Mouse (Mus musculus) stomach, embryonic 16.5 days (tissue): ENCODE measurements around the gene Appbp2. TPM values are rescaled to one million over a fixed set of nuclear protein-coding genes. Genes with fewer than 3 reads are reported as not detected.

Experiments used
- ATAC-seq: fragments of 200-750 bp; cut with Nextera tagmentation; 2 replicates; pipeline ENCODE4 v1.8.0; 2017; ENCODE audit warnings: moderate number of reproducible peaks, moderate TSS enrichment; ENCODE audit not compliant: insufficient read depth, low FRiP score
- H3K27ac ChIP-seq: fragments of 300-500 bp; sonication (generic); 2 replicates; pipeline ENCODE4 v1.5.1; 2014; ENCODE audit warnings: low read length
- H3K27me3 ChIP-seq: fragments of 300-500 bp; sonication (generic); 2 replicates; pipeline ENCODE4 v1.6.1; 2014; ENCODE audit warnings: low read length, control low read depth, mixed read lengths; ENCODE audit not compliant: control insufficient read depth, insufficient read depth
- H3K36me3 ChIP-seq: fragments of 300-500 bp; sonication (generic); 2 replicates; pipeline ENCODE4 v1.6.1; 2014; ENCODE audit warnings: low read length; ENCODE audit not compliant: control insufficient read depth, insufficient read depth
- H3K4me1 ChIP-seq: fragments of 300-500 bp; sonication (generic); 2 replicates; pipeline ENCODE4 v1.6.1; 2014; ENCODE audit warnings: low read length, control low read depth, mixed read lengths; ENCODE audit not compliant: control insufficient read depth, insufficient read depth
- H3K4me2 ChIP-seq: fragments of 300-500 bp; sonication (generic); 2 replicates; pipeline ENCODE4 v1.6.1; 2014; ENCODE audit warnings: low read depth, low read length, mixed read lengths
- H3K4me3 ChIP-seq: fragments of 300-500 bp; sonication (generic); replicated peaks from 2 replicates; pipeline ENCODE4 v1.5.1; 2014; ENCODE audit warnings: mild to moderate bottlenecking, low read length
- H3K9ac ChIP-seq: fragments of 300-500 bp; sonication (generic); 2 replicates; pipeline ENCODE4 v1.6.1; 2014; ENCODE audit warnings: low read length
- H3K9me3 ChIP-seq: fragments of 300-500 bp; sonication (generic); replicated peaks from 2 replicates; pipeline ENCODE4 v1.6.1; 2016; ENCODE audit warnings: low read length, control low read depth; ENCODE audit not compliant: control insufficient read depth
- WGBS: fragments of 180-500 bp; shearing (Covaris S2); extraction: QIAGEN DNeasy Blood & Tissue Kit; methylation state at CpG from one replicate; pipeline ENCODE4 v1.1.7; 2014; 5-methylcytosine and 5-hydroxymethylcytosine counted together
- polyA plus RNA-seq: library from polyadenylated mRNA; unstranded; fragments of >200 nt; fragmentation: Nextera tagmentation; extraction: Ambion mirVana; gene quantifications from 2 replicates; pipeline ENCODE4 v1.2.1, GENCODE M21; 2015

Appbp2 gene
- polyA plus RNA-seq, 1 experiment from 2014 or later: 33.4 TPM

DNA sequence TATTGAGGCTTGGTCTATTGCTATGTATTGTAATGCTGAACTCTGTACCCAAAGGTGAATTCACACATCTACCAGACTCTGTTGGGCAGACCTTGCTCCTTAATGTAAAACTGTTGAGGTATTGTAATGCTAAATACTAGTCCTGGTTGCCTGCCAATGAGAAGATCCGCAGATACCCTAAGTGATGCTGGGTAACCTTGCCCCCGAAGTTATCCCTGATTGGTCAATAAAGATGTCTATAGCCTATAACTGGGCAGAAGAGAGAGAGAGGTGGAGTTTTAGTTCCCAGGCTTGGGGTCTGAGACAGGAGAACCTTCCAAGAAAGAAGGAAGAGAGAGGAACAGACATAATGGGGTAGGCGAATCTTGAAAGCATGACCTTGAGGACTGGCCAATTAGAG lies 5.3 kb upstream of the Appbp2 start:
- ATAC-seq: no peak
- no peak overlapping the region for H3K4me2 ChIP-seq
- no peak overlapping the region for H3K9ac ChIP-seq
- no peaks in the 10 kb centered on the region for H3K36me3 ChIP-seq
- H3K9me3 ChIP-seq: no peaks in the 10 kb centered on the region
- H3K4me1 ChIP-seq: no peaks in the 10 kb centered on the region; the same call in 1 of the 2 replicates
- H3K4me3 ChIP-seq: no peak overlapping the region
- whole genome bisulfite sequencing: 90% methylated on average over 3 of the region's 3 CpGs
- no peak overlapping the region for H3K27ac ChIP-seq
- no peaks in the 10 kb centered on the region for H3K27me3 ChIP-seq

- peaks cover 9% of the 10 kb centered on the region for H3K4me1 ChIP-seq
- peak; percentile 92 for ATAC-seq
- H3K9me3 ChIP-seq: no peaks in the 10 kb centered on the region
- under 1% methylated on average over 70 of the region's 70 CpGs for WGBS
- peak overlapping the region; percentile 79 for H3K4me3 ChIP-seq
- H3K36me3 ChIP-seq: no peaks in the 10 kb centered on the region
- H3K9ac ChIP-seq: peak overlapping the region; percentile 89
- H3K4me2 ChIP-seq: peak overlapping the region; percentile 86
- peak overlapping the region; percentile 99 for H3K27ac ChIP-seq
- H3K27me3 ChIP-seq: no peaks in the 10 kb centered on the region
Measured at GRCm38 (mm10) chr11:85234363-85234989, 454 bp downstream of the Appbp2 start.

DNA sequence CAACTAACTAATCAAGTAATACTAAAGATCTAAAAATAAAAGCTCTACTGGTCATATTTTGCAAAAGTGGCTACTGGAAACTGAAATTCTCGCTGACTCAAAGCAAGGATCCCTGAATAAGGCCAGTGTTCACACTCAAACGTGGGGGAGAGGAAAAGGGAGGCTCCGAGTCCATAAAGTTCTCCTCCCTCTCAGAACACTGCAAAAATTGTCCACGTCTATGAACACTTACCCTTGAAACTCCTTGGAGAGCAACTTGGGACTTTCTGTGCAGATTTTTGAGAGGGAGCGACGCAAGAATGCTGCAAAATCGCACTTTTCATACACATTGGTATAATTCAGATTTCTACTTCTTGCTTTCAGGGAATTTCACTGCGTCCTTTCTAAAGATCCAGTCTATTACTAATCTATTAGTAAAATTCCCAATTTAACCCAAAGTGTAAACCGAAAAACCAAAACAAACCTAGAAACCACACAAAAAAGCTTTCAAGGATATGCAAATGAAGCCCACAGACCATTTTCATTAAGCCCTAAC lies 1.2 kb downstream of the Appbp2 start:
- Histone ChIP-seq H3K36me3 (no peaks in the 10 kb centered on the region), H3K27me3 (no peaks in the 10 kb centered on the region), H3K4me3 (peak overlapping the region; percentile 79), H3K4me1 (peaks cover 9% of the 10 kb centered on the region), H3K27ac (peak overlapping the region; percentile 99), H3K9ac (peak overlapping the region; percentile 89), H3K9me3 (no peaks in the 10 kb centered on the region), H3K4me2 (peak overlapping the region; percentile 86)
- WGBS: 4% methylated on average over 9 of the region's 9 CpGs
- no peak for ATAC-seq

DNA sequence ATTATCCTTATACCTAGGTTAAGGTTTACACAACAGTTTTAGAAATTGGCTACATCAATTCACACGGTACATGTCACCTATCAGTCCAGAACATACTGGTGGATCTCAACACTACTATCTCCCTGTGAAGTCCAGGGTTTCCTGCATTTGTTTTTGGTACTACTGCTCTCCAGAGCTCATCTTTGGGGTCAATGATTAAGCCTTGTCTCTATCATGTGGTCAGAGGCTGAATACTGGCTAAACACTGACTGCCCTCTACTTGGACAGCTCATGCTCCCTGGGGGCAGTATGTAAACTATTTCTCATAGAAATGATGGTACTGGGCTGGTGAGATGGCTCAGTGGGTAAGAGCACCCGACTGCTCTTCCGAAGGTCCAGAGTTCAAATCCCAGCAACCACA lies 11.7 kb downstream of the Appbp2 start:
- H3K4me3 ChIP-seq: no peak overlapping the region
- H3K36me3 ChIP-seq: no peaks in the 10 kb centered on the region; the same call in 1 of the 2 replicates
- H3K4me2 ChIP-seq: no peak overlapping the region
- WGBS: 97% methylated on average over 3 of the region's 3 CpGs
- H3K9me3 ChIP-seq: no peaks in the 10 kb centered on the region
- no peaks in the 10 kb centered on the region for H3K27me3 ChIP-seq
- no peak overlapping the region for H3K9ac ChIP-seq
- no peaks in the 10 kb centered on the region for H3K4me1 ChIP-seq
- no peak overlapping the region for H3K27ac ChIP-seq
- no peak for ATAC-seq

GRCm38 (mm10) chr11:85222561-85222960 lies 12.4 kb downstream of the Appbp2 start:
- Histone ChIP-seq H3K9ac (no peak overlapping the region), H3K36me3 (no peaks in the 10 kb centered on the region; the same call in 1 of the 2 replicates), H3K27me3 (no peaks in the 10 kb centered on the region), H3K27ac (no peak overlapping the region), H3K4me1 (no peaks in the 10 kb centered on the region), H3K9me3 (no peaks in the 10 kb centered on the region), H3K4me3 (no peak overlapping the region), H3K4me2 (no peak overlapping the region)
- no peak for ATAC-seq
- 96% methylated on average over 6 of the region's 6 CpGs for WGBS

DNA sequence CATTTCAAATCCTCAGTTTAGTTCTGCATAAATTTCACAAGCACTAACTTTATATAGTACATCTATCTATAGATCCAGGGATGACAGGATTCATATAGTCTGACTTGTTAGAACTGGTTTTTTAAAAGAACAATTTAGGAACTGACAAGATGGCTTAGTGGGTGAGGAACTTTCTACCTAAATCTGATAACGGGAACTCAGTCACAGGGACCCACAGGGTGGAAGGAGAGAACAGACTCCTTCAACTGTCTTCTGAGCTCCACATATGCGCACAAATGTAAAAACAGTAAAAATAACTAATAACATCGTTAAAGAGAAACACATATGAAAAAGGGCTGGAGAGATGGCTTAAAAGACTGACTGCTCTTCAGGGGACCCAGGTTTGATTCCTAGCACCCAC lies 15.9 kb downstream of the Appbp2 start:
- H3K27me3 ChIP-seq: no peaks in the 10 kb centered on the region
- no peaks in the 10 kb centered on the region for H3K9me3 ChIP-seq
- H3K4me1 ChIP-seq: no peaks in the 10 kb centered on the region
- H3K36me3 ChIP-seq: peaks cover 12% of the 10 kb centered on the region
- no peak overlapping the region for H3K4me2 ChIP-seq
- H3K9ac ChIP-seq: no peak overlapping the region
- ATAC-seq: no peak
- no peak overlapping the region for H3K4me3 ChIP-seq
- 84% methylated on average over 3 of the region's 3 CpGs for WGBS
- no peak overlapping the region for H3K27ac ChIP-seq

DNA sequence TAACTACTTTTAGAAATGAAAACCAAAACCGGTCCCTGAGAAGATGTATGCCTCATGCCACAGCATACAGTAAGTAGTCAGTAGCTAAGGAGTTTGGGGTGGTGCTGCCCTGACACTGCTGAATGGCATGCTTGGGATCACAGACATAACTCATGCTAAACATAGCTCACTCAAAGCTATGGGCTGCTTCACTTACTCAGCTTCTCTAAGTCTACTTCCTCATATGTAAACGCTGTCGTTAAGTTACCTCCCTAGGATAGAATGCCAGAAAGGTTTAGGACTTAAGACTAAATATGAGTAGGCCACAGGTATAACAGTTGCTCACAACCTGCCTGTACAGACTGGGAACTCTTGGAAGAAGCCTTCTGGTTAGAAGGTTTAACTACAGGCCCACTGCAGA lies 20.3 kb downstream of the Appbp2 start:
- WGBS: 85% methylated on average over 3 of the region's 3 CpGs

GRCm38 (mm10) chr11:85213215-85213614 lies 21.7 kb downstream of the Appbp2 start:
- Histone ChIP-seq H3K27me3 (no peaks in the 10 kb centered on the region), H3K9ac (no peak overlapping the region), H3K9me3 (no peaks in the 10 kb centered on the region), H3K36me3 (peaks cover 30% of the 10 kb centered on the region), H3K4me3 (no peak overlapping the region), H3K27ac (no peak overlapping the region), H3K4me2 (no peak overlapping the region), H3K4me1 (no peaks in the 10 kb centered on the region)
- ATAC-seq: no peak
- WGBS: 84% methylated on average over 2 of the region's 2 CpGs

More for the DNA sequence above, 20.3 kb downstream of the Appbp2 start:
- H3K9me3 ChIP-seq: no peaks in the 10 kb centered on the region
- no peak overlapping the region for H3K4me2 ChIP-seq
- H3K36me3 ChIP-seq: peaks cover 26% of the 10 kb centered on the region
- no peaks in the 10 kb centered on the region for H3K4me1 ChIP-seq
- no peak overlapping the region for H3K9ac ChIP-seq
- H3K4me3 ChIP-seq: no peak overlapping the region
- H3K27ac ChIP-seq: no peak overlapping the region
- ATAC-seq: no peak
- H3K27me3 ChIP-seq: no peaks in the 10 kb centered on the region

DNA sequence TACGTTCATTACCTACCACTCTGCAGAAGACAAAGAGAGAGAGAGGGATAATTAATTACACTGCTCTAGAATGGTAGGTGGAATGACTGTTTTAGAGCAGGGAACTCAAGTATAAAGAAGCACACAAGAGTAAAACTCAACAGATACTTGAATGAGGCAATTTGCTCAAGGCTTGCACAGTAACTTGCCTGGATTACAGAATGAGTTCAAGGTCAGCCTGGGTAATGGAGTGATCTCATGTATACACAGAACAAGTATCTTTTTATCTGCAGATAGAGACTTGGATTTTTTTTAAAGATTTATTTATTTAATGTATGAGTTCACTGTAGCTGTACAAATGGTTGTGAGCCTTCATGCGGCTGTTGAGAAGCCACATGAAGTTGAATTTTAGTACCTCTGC lies 23.8 kb downstream of the Appbp2 start:
- 87% methylated on average over 2 of the region's 2 CpGs for WGBS
- H3K4me2 ChIP-seq: no peak overlapping the region

More for the DNA sequence above, 23.8 kb downstream of the Appbp2 start:
- Histone ChIP-seq H3K36me3 (peaks cover 30% of the 10 kb centered on the region), H3K27ac (no peak overlapping the region), H3K4me3 (no peak overlapping the region), H3K27me3 (no peaks in the 10 kb centered on the region), H3K4me1 (no peaks in the 10 kb centered on the region), H3K9me3 (no peaks in the 10 kb centered on the region), H3K9ac (no peak overlapping the region)
- ATAC-seq: no peak
